Mouse (Mus musculus) neutrophil, adult 59 days (primary cell): ENCODE measurements around the gene H2-D1. TPM values are rescaled to one million over a fixed set of nuclear protein-coding genes. Genes with fewer than 3 reads are reported as not detected.

ENCODE experiments used
- total RNA-seq, 2 experiments: library from RNA; stranded (reverse); gene quantifications; 1 replicate in 1 of 2; 2 replicates in 1 of 2; pipeline ENCODE4 v1.2.4; 2023

Gene H2-D1
- total RNA-seq = 1,000 to 10,000 TPM; 1,338 to 1,458 TPM

GRCm38 (mm10) chr17:35262664-35263522 is at the start of gene H2-D1:
Gene H2-D1, plus strand, starts transcription at chr17:35262730.

GRCm38 (mm10) chr17:35220156-35220952 is 42.2 kb upstream of the H2-D1 start, which contains the start of gene Gm16181:
Gene Gm16181, plus strand, starts transcription at chr17:35220834.

DNA sequence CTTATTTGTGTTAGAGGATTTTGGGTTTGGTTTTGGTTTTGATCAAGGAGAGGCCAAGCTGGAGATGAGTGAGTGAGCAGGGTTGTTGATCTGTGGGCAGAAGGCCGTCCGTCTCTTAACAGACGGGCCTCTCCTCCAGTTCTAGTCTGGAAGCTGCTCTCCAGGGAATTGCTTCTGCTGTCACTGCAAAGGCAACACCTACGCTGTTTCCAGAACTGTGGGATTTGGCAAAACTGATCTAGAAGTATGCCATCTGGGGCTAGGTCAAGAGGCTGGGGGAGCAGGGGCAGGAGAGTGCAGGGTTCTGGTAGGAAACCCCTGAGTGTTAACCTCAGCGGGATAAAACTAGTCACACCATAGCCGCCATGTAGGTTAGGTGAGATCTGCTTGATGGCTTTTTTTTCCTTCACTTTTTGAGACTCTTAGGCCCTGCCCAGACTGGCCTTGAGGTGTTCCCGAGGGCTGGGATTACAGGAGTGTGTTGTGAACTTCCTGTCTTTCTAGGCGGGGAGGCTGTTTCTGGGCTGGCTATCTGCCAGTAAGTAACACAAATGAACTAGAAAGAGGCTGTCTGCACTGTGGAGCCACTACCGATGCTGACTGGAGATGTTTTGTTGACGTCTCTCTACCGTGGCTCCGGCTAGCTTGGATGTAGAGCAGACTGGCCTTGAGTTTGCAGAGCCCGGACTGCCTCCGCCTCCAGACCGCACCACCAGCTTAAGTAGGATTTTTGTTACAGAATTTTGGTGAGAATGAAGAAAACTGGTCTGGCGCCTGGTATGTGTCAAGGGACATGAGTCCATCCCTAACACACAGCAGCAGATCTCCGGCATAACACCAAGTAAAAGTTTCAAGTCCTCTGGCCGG is 29.2 kb upstream of the H2-D1 start, which contains the start of gene Atp6v1g2:
Gene Atp6v1g2 (plus strand): TSS at position 547 of the 867 bp plus-strand sequence.

DNA sequence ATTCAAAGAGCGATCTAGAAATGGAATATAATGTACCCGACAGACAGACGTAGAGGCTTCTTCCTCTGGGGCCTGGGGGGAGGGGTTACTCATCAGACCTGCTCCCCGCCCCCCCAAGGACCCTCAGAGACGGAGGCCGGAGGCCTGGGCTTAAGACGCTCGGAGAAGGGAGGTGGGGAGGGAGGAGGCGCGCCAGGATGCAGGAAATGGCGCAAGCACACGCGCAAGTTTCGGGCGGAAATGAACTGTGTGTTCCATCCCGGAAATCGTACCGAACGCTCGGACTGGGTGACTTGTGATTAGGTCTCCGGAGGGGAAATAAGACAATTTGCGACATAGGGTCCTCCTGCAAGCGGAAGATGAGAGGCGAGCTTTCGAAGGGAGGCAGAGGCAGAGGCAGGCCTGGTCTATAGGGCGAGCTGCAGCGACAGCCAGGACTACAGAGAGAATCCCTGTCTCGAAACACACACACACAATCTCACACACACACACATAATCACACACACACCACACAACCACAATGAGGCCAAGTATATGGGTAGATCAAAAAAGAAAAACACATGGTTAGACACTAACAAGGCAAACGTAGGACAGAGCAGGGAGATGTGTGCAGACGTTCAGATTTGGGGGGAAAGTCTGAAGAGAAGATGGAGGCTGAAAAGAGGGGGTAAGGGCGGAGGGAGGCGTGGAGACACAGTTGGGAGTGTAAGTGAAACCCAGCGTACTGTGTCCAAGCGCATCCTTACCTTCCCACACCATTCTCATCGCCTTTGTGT is 26.7 kb upstream of the H2-D1 start, which contains the start of gene Nfkbil1:
Gene Nfkbil1 (minus strand): TSS at position 179 of the 776 bp plus-strand sequence.

GRCm38 (mm10) chr17:35241305-35242014 is 21.1 kb upstream of the H2-D1 start, which contains the start of gene Ddx39b:
Gene Ddx39b, plus strand, starts transcription at chr17:35241746.

Other genes starting within 250 kb of the H2-D1 start
- gene Vwa7, start 246.2 kb upstream of the H2-D1 start, total RNA-seq = not detected
- under 1 TPM; 0.82 to 0.84 TPM for gene Sapcd1, start 234.7 kb upstream of the H2-D1 start, total RNA-seq
- 1 to 10 TPM; 6.7 to 8.8 TPM for gene Msh5, start 216.0 kb upstream of the H2-D1 start, total RNA-seq
- 100 to 1,000 TPM; 271 to 302 TPM for gene Clic1, start 212.8 kb upstream of the H2-D1 start, total RNA-seq
- gene Ddah2, start 203.7 kb upstream of the H2-D1 start, total RNA-seq = 1 to 10 TPM; 3.4 to 4.6 TPM
- not detected for gene Ly6g6c, start 197.3 kb upstream of the H2-D1 start, total RNA-seq
- gene Mpig6b, start 196.5 kb upstream of the H2-D1 start, total RNA-seq = under 1 TPM; 0.64 to 0.93 TPM
- gene Ly6g6e, start 185.8 kb upstream of the H2-D1 start, total RNA-seq = not detected
- not detected for gene Ly6g6d, start 184.7 kb upstream of the H2-D1 start, total RNA-seq
- under 1 TPM; 0.31 to 0.55 TPM for gene Ly6g6f, start 177.1 kb upstream of the H2-D1 start, total RNA-seq
- gene Abhd16a, start 173.5 kb upstream of the H2-D1 start, total RNA-seq = 10 to 100 TPM; 48.8 to 54.6 TPM
- gene Ly6g5c, start 154.5 kb upstream of the H2-D1 start, total RNA-seq = not detected
- gene Ly6g5b, start 147.3 kb upstream of the H2-D1 start, total RNA-seq = 10 to 100 TPM; 15.2 to 16.0 TPM
- 10 to 100 TPM; 25.6 to 26.4 TPM for gene Gpank1, start 141.3 kb upstream of the H2-D1 start, total RNA-seq
- gene Csnk2b, start 140.7 kb upstream of the H2-D1 start, total RNA-seq = 100 to 1,000 TPM; 171 to 190 TPM
- 10 to 100 TPM; 17.0 to 23.1 TPM for gene D17H6S53E, start 136.4 kb upstream of the H2-D1 start, total RNA-seq
- gene Apom, start 130.7 kb upstream of the H2-D1 start, total RNA-seq = not detected
- gene Bag6, start 127.6 kb upstream of the H2-D1 start, total RNA-seq = 100 to 1,000 TPM; 245 to 298 TPM
- gene Prrc2a, start 97.8 kb upstream of the H2-D1 start, total RNA-seq = 100 to 1,000 TPM; 187 TPM
- gene Aif1, start 86.7 kb upstream of the H2-D1 start, total RNA-seq = 10 to 100 TPM; 15.4 to 17.4 TPM
- 100 to 1,000 TPM; 614 to 632 TPM for gene Lst1, start 74.3 kb upstream of the H2-D1 start, total RNA-seq
- 10 to 100 TPM; 89.3 to 97.8 TPM for gene Ltb, start 68.3 kb upstream of the H2-D1 start, total RNA-seq
- 10 to 100 TPM; 62.5 to 72.6 TPM for gene Tnf, start 60.7 kb upstream of the H2-D1 start, total RNA-seq
- under 1 TPM in 1 of 2 experiments, not detected in 1; 0.26 TPM for gene Lta, start 57.4 kb upstream of the H2-D1 start, total RNA-seq
- under 1 TPM in 1 of 2 experiments, not detected in 1; 0.75 TPM for gene Gm16181, start 41.9 kb upstream of the H2-D1 start, total RNA-seq
- gene Atp6v1g2, start 29.1 kb upstream of the H2-D1 start, total RNA-seq = 1 to 10 TPM; 2.2 to 3.4 TPM
- gene Nfkbil1, start 26.9 kb upstream of the H2-D1 start, total RNA-seq = 10 to 100 TPM; 21.5 to 22.1 TPM
- gene Ddx39b, start 21.0 kb upstream of the H2-D1 start, total RNA-seq = 100 to 1,000 TPM; 206 to 207 TPM
- gene H2-Q1, start 57.7 kb downstream of the H2-D1 start, total RNA-seq = 1 to 10 TPM; 5.6 to 6.6 TPM
- gene H2-Q2, start 79.5 kb downstream of the H2-D1 start, total RNA-seq = 1 to 10 TPM; 6.4 to 7.1 TPM
- 10 to 100 TPM; 62.2 to 73.9 TPM for gene H2-Q4, start 116.9 kb downstream of the H2-D1 start, total RNA-seq
- gene H2-Q6, start 162.1 kb downstream of the H2-D1 start, total RNA-seq = 10 to 100 TPM; 12.6 to 13.8 TPM
- 10 to 100 TPM; 10.5 to 17.7 TPM for gene H2-Q7, start 176.4 kb downstream of the H2-D1 start, total RNA-seq
- gene H2-Q10, start 207.4 kb downstream of the H2-D1 start, total RNA-seq = 10 to 100 TPM; 43.6 to 57.4 TPM
- 1 to 10 TPM; 2.1 TPM for gene Pou5f1, start 243.3 kb downstream of the H2-D1 start, total RNA-seq